Comparison of ENCODE assay signal across 18 mouse cellular contexts in genomic region chr7:111601339-111602067, GRCm38 (mm10).
A peak's percentile ranks its signal among the peaks of the same experiment; 100 is the strongest.
DNase-seq lines count a peak whose midpoint lies in the region; ATAC-seq and TF ChIP-seq lines count a peak whose summit lies in the region.
"Had no signal": no experiment of that assay in that cellular context is flagged by ENCODE, and none has a peak within 500 bp of the region (broad histone marks: within the 10 kb centered on the region; RNA-seq: fewer than 3 reads in every experiment).

No protein-coding gene starts in this region.

- no peaks in the 10 kb centered on the region for H3K27me3 ChIP-seq in myocyte (ENCODE audit: control insufficient read depth, insufficient read depth, insufficient read length)
- H3K27me3 ChIP-seq in intestine, embryonic 15.5 days (replicated peaks), result no peaks in the 10 kb centered on the region
- H3K27me3 ChIP-seq: neural tube, embryonic 12.5 days had no signal

- H3K9me3 ChIP-seq in ES-E14 (ENCODE audit: control insufficient read depth, insufficient read depth, low read depth, low read length), result no peaks in the 10 kb centered on the region
- no peaks in the 10 kb centered on the region for H3K9me3 ChIP-seq in intestine, embryonic 15.5 days
- H3K9me3 ChIP-seq: megakaryocyte, embryonic 14.5 days; neural tube, embryonic 12.5 days had no signal

- H3K79me2 ChIP-seq in myocyte (ENCODE audit: control insufficient read depth, insufficient read depth), result no peaks in the 10 kb centered on the region

- DNase-seq in frontal cortex, postnatal 10 days (ENCODE audit: low spot score in 2 of 2), result no peak
- DNase-seq in layer of hippocampus, adult 9-11 months, result peak; percentile 35
- no peak for DNase-seq in layer of hippocampus, postnatal 36 days
- no peak for DNase-seq in ES-E14 (ENCODE audit: low read depth, low spot score)
- DNase-seq in kidney, postnatal 14 days, result no peak
- DNase-seq: adrenal gland, postnatal 14 days; B cell, adult 2 months; cerebellum, adult 8-10 months; kidney, adult 8-10 months; lung, postnatal 10 days had no signal

- H3K4me2 ChIP-seq in myocyte (ENCODE audit: low read depth), result no peak overlapping the region
- no peak overlapping the region for H3K4me2 ChIP-seq in intestine, embryonic 15.5 days (replicated peaks)
- H3K4me2 ChIP-seq: neural tube, embryonic 12.5 days had no signal

- in situ Hi-C loops in ES-E14 (cut with MboI; ENCODE audit: low sequenced_read_pairs in 2 of 2, unreplicated experiment in 2 of 2), result no loop called here

- WGBS in intestine, embryonic 15.5 days, result 76% methylated on average over 4 of the region's 4 CpGs

- H3K4me1 ChIP-seq in ES-E14 (ENCODE audit: control insufficient read depth in 2 of 2, insufficient read depth in 2 of 2, low read length in 2 of 2, poor library complexity in 1 of 2), result no peaks in the 10 kb centered on the region
- no peaks in the 10 kb centered on the region for H3K4me1 ChIP-seq in intestine, embryonic 15.5 days (replicated peaks)

- TF ChIP-seq POLR2A in myocyte (IDR thresholded peaks at IDR 0.05; ENCODE audit: insufficient read length, low read depth), result no peak

- no peak overlapping the region for H3K9ac ChIP-seq in ES-E14 (ENCODE audit: insufficient read depth, low read depth, low read length, poor library complexity, severe bottlenecking)
- H3K9ac ChIP-seq in intestine, embryonic 15.5 days, result no peak overlapping the region
- H3K9ac ChIP-seq: forebrain, postnatal 0 days; liver, embryonic 14.5 days; neural tube, embryonic 12.5 days had no signal

- H3K36me3 ChIP-seq in ES-E14 (ENCODE audit: control insufficient read depth, insufficient read depth, low read length, poor library complexity, severe bottlenecking) (no peaks in the 10 kb centered on the region), myocyte (ENCODE audit: control insufficient read depth, insufficient read depth) (no peaks in the 10 kb centered on the region)
- H3K36me3 ChIP-seq in intestine, embryonic 15.5 days, result no peaks in the 10 kb centered on the region
- H3K36me3 ChIP-seq: G1E; neural tube, embryonic 12.5 days had no signal

- H3K4me3 ChIP-seq in ES-E14 (ENCODE audit: insufficient read depth in 1 of 2, low read depth in 1 of 2, low read length in 2 of 2, poor library complexity in 1 of 2, severe bottlenecking in 1 of 2), result no peak overlapping the region
- H3K4me3 ChIP-seq in myocyte, result no peak overlapping the region
- H3K4me3 ChIP-seq in intestine, embryonic 15.5 days (replicated peaks), result no peak overlapping the region
- H3K4me3 ChIP-seq: megakaryocyte, embryonic 14.5 days; neural tube, embryonic 12.5 days had no signal

- H3K27ac ChIP-seq in ES-E14 (ENCODE audit: insufficient read depth, low read depth, low read length, poor library complexity, severe bottlenecking), result no peak overlapping the region
- H3K27ac ChIP-seq in intestine, embryonic 15.5 days, result no peak overlapping the region
- H3K27ac ChIP-seq: liver, embryonic 14.5 days; neural tube, embryonic 12.5 days had no signal

- ATAC-seq in frontal cortex, adult (ENCODE audit: low TSS enrichment), result peak; percentile 39; the same call in 1 of the 2 replicates
- ATAC-seq in intestine, embryonic 15.5 days, result no peak

- no peak overlapping the region for H3ac ChIP-seq in myocyte (ENCODE audit: control insufficient read depth, insufficient read length)

TF ChIP-seq in ES-E14, 5 proteins besides CTCF, POLR2A, EP300 and RAD21:
- TF ChIP-seq ZC3H11A (IDR thresholded peaks at IDR 0.05; ENCODE audit: borderline replicate concordance, low read depth, low read length) (no peak), CHD2 (IDR thresholded peaks at IDR 0.05; ENCODE audit: low read depth, low read length) (no peak), ZNF384 (IDR thresholded peaks at IDR 0.05; ENCODE audit: low read depth, low read length) (no peak), MAFK (IDR thresholded peaks at IDR 0.05; ENCODE audit: insufficient read depth, low read depth, low read length) (0 out of 2 replicates have a peak, but pooled peaks have one; percentile 20), HCFC1 (IDR thresholded peaks at IDR 0.05; ENCODE audit: borderline replicate concordance, insufficient read depth, low read length) (no peak)

TF ChIP-seq in myocyte, 11 proteins besides CTCF, POLR2A, EP300 and RAD21:
- TF ChIP-seq MYOD1 (IDR thresholded peaks at IDR 0.05; ENCODE audit: control insufficient read depth in 1 of 3, insufficient read length in 2 of 3, low read depth in 2 of 3) (peak in 2 of 3 experiments; percentile 51 to 69), POLR2AphosphoS2 (IDR thresholded peaks at IDR 0.05; ENCODE audit: insufficient read length, low read depth) (no peak), REST (IDR thresholded peaks at IDR 0.05; ENCODE audit: insufficient read depth, insufficient read length) (no peak), E2F4 (IDR thresholded peaks at IDR 0.05; ENCODE audit: insufficient read depth) (no peak), SRF (IDR thresholded peaks at IDR 0.05; ENCODE audit: control insufficient read depth, insufficient read length, low read depth) (no peak), CEBPB (IDR thresholded peaks at IDR 0.05; ENCODE audit: insufficient read depth, poor library complexity, severe bottlenecking) (peak; percentile 71), MYOG (IDR thresholded peaks at IDR 0.05; ENCODE audit: control insufficient read depth in 1 of 3, insufficient read depth in 1 of 3, insufficient read length in 2 of 3, low read depth in 2 of 3) (no peak)
